Mouse (Mus musculus) stomach, postnatal 0 days (tissue): ENCODE data around the gene Rab3b.
"Not testable (repeated sequence)": the region's sequence is repeated elsewhere in the genome, so short reads cannot be mapped to it uniquely, and the experiment has no call there.

Experiments used
- CTCF ChIP-seq: IDR thresholded peaks from 2 replicates; pipeline ENCODE4 v1.5.1; 2016; ENCODE audit warnings: antibody characterized with exemption, low read depth, mild to moderate bottlenecking, moderate library complexity
- EP300 ChIP-seq: optimal IDR thresholded peaks from 2 replicates; pipeline ENCODE3; 2016; ENCODE audit warnings: antibody characterized with exemption

- TF ChIP-seq CTCF = peak; percentile 28; the same call in 1 of the 2 replicates
- not testable (repeated sequence) for TF ChIP-seq EP300
Observed at GRCm38 (mm10) chr4:108927945-108928344, 49.1 kb downstream of the Rab3b start.
